Mouse (Mus musculus) hindbrain, embryonic 16.5 days (tissue): Measurements from ENCODE around the gene Gns. TPM values are rescaled to one million over a fixed set of nuclear protein-coding genes. Genes with fewer than 3 reads are reported as not detected.
A peak's percentile ranks its signal among the peaks of the same experiment; 100 is the strongest.

Experiments used
- ATAC-seq: fragments of 200-750 bp; cut with Nextera tagmentation; 2 replicates; pipeline ENCODE4 v1.8.0; 2017; ENCODE audit warnings: moderate TSS enrichment, moderate library complexity
- H3K27ac ChIP-seq: fragments of 300-500 bp; sonication (generic); 2 replicates; pipeline ENCODE4 v1.5.1; 2014; ENCODE audit warnings: low read depth, mild to moderate bottlenecking, control low read depth, low read length, moderate library complexity
- H3K27me3 ChIP-seq: fragments of 300-500 bp; sonication (generic); replicated peaks from 2 replicates; pipeline ENCODE4 v1.6.1; 2014; ENCODE audit warnings: low read length; ENCODE audit not compliant: control insufficient read depth, insufficient read depth
- H3K36me3 ChIP-seq: fragments of 300-500 bp; sonication (generic); 2 replicates; pipeline ENCODE4 v1.6.1; 2014; ENCODE audit warnings: mild to moderate bottlenecking, low read length, moderate library complexity, mixed read lengths; ENCODE audit not compliant: control insufficient read depth, insufficient read depth
- H3K4me1 ChIP-seq: fragments of 300-500 bp; sonication (generic); 2 replicates; pipeline ENCODE4 v1.6.1; 2014; ENCODE audit warnings: low read depth, low read length; ENCODE audit not compliant: control insufficient read depth, insufficient read depth
- H3K4me2 ChIP-seq: fragments of 300-500 bp; sonication (generic); 2 replicates; pipeline ENCODE4 v1.6.1; 2014; ENCODE audit warnings: mild to moderate bottlenecking, low read length, control low read depth, moderate library complexity
- H3K4me3 ChIP-seq: fragments of 300-500 bp; sonication (generic); 2 replicates; pipeline ENCODE4 v1.5.1; 2014; ENCODE audit warnings: mild to moderate bottlenecking, low read length, control low read depth, moderate library complexity
- H3K9ac ChIP-seq: fragments of 300-500 bp; sonication (generic); 2 replicates; pipeline ENCODE4 v1.6.1; 2014; ENCODE audit warnings: low read depth, mild to moderate bottlenecking, control low read depth, low read length, moderate library complexity
- H3K9me3 ChIP-seq: fragments of 300-500 bp; sonication (generic); 2 replicates; pipeline ENCODE4 v1.6.1; 2014; ENCODE audit warnings: mild to moderate bottlenecking, low read length, moderate library complexity; ENCODE audit not compliant: control insufficient read depth
- WGBS: fragments of 180-500 bp; shearing (Covaris S2); extraction: QIAGEN DNeasy Blood & Tissue Kit; methylation state at CpG from one replicate; pipeline ENCODE4 v1.1.7; 2014; 5-methylcytosine and 5-hydroxymethylcytosine counted together
- polyA plus RNA-seq: library from polyadenylated mRNA; unstranded; fragments of >200 nt; fragmentation: Nextera tagmentation; extraction: Ambion mirVana; gene quantifications from 2 replicates; pipeline ENCODE4 v1.2.1, GENCODE M21; 2015

Gene Gns
- polyA plus RNA-seq, 1 experiment from 2014 or later, result 39.7 TPM

DNA sequence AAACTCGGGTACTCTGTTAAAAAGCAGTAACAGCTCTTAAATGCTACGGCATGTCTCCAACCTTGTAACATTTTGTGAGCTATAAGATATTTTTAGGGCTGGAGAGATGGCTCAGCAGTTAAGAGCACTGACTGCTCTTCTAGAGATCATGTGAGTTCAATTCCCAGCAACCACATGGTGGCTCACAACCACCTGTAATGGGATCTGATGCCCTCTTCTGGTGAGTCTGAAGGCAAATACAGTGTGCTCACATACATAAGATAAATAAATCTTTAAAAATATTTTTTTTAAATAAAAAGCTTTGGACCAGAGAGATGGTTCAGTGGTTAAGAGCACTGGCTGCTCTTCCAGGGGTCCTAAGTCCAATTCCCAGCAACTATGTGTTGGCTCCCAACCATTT, 4.5 kb upstream of the Gns start:
- peaks cover 3% of the 10 kb centered on the region for H3K4me1 ChIP-seq

DNA sequence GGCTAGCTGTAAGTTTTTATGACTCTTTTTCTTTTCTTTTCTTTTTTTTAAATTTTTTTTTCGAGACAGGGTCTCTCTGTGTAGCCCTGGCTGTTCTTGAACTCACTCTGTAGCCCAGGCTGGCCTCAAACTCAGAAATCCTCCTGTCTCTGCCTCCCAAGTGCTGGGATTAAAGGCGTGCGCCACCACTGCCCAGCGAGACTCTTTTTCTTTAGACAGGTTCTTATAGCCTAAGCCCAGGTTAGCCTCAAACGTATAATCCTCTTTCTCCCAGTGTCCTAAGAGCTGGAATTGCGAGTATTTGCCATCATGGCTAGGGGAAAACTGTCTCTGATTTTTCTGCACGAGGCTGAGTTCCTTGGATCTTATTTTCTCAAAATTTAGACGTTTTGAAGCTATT, 1.7 kb upstream of the Gns start:
- no peak overlapping the region for H3K4me3 ChIP-seq
- H3K27me3 ChIP-seq, result no peaks in the 10 kb centered on the region
- H3K27ac ChIP-seq, result no peak overlapping the region
- H3K9ac ChIP-seq, result no peak overlapping the region
- H3K9me3 ChIP-seq, result no peaks in the 10 kb centered on the region
- 84% methylated on average over 8 of the region's 8 CpGs for WGBS
- peaks cover 17% of the 10 kb centered on the region for H3K4me1 ChIP-seq
- no peak overlapping the region for H3K4me2 ChIP-seq
- no peaks in the 10 kb centered on the region for H3K36me3 ChIP-seq
- no peak for ATAC-seq

More for the DNA sequence above, 4.5 kb upstream of the Gns start:
- Histone ChIP-seq H3K27me3 (no peaks in the 10 kb centered on the region), H3K4me3 (no peak overlapping the region), H3K27ac (no peak overlapping the region), H3K9ac (no peak overlapping the region), H3K9me3 (no peaks in the 10 kb centered on the region), H3K36me3 (no peaks in the 10 kb centered on the region), H3K4me2 (no peak overlapping the region)
- WGBS, result 90% methylated on average over 2 of the region's 2 CpGs
- ATAC-seq, result no peak

DNA sequence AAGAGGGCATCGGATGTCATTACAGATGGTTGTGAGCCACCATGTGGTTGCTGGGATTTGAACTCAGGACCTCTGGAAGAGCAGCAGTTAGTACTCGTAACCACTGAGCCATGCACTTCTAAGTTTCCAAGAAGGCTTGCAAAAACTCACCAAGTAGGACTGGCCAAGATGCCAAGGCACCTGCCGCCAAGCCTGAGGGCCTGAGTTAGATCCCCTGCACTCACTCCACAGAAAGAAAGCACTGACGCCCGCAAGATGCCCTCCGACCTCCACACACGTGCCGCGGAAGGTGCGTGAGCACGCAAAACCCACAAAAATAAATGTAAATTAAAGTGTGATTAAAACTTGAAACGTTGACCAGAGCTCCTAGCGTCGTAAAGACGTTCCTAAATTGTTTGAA, 584 bp upstream of the Gns start:
- Histone ChIP-seq H3K27ac (no peak overlapping the region; the same call in 1 of the 2 replicates), H3K9ac (peak overlapping the region; percentile 95), H3K27me3 (no peaks in the 10 kb centered on the region), H3K4me2 (peak overlapping the region; percentile 87), H3K9me3 (no peaks in the 10 kb centered on the region), H3K4me1 (peaks cover 17% of the 10 kb centered on the region), H3K36me3 (no peaks in the 10 kb centered on the region), H3K4me3 (peak overlapping the region; percentile 99)
- 23% methylated on average over 15 of the region's 15 CpGs for WGBS
- ATAC-seq, result peak; percentile 9; the same call in 1 of the 2 replicates

DNA sequence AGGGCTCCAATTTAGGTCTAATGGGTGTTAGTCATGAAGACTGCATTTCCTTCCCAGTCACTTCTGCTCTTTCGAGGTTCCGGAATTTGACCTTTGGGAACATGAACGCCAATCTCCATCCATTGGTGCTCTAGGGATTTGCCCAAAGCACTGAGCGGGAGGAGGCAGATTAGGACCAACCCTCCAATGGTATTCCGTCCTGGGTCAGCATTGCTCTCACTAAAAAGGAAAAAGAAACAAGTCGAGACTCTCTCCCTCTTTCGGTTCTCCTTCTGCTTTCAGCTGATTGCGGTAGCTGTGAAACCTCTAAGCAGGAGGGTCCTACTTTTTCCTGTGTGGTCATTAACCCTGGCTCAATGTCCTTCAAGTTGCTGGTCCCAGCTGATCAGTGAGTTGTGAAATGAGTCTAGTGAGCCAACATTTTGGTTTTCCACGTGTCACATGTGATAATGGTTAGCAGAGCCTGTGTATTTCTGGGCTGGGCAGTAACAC, 937 bp downstream of the Gns start:
- H3K9ac ChIP-seq, result peak overlapping the region; percentile 95
- no peak overlapping the region for H3K27ac ChIP-seq
- 13% methylated on average over 9 of the region's 9 CpGs for WGBS
- H3K4me1 ChIP-seq, result peaks cover 17% of the 10 kb centered on the region
- ATAC-seq, result no peak
- H3K27me3 ChIP-seq, result no peaks in the 10 kb centered on the region
- peaks cover 4% of the 10 kb centered on the region for H3K36me3 ChIP-seq
- peak overlapping the region; percentile 99 for H3K4me3 ChIP-seq
- H3K4me2 ChIP-seq, result peak overlapping the region; percentile 87
- no peaks in the 10 kb centered on the region for H3K9me3 ChIP-seq

DNA sequence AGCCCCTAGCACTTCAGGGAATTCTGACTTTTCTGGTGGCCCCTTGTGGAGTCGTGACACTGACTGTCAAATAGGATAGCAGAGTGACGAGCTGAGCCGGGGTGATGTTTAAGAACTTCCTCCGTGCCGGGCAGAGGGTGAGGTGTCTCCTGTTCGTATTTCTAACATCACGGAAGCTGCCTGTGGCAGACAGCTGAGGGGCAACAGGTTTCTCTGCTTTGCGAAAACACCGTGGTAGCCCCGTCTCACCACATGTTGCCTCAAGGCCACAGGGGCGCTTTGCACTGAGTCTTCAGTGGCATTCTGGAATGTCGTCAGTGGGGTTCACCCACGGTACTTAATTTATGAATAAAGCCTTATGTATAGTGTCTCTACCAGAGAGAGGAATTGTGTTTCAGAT, 2.4 kb downstream of the Gns start:
- ATAC-seq, result no peak
- no peak overlapping the region for H3K4me2 ChIP-seq
- H3K4me1 ChIP-seq, result peaks cover 17% of the 10 kb centered on the region
- H3K27ac ChIP-seq, result no peak overlapping the region
- no peak overlapping the region for H3K4me3 ChIP-seq
- peaks cover 9% of the 10 kb centered on the region for H3K36me3 ChIP-seq
- no peak overlapping the region for H3K9ac ChIP-seq
- WGBS, result 79% methylated on average over 13 of the region's 13 CpGs
- no peaks in the 10 kb centered on the region for H3K9me3 ChIP-seq
- H3K27me3 ChIP-seq, result no peaks in the 10 kb centered on the region

DNA sequence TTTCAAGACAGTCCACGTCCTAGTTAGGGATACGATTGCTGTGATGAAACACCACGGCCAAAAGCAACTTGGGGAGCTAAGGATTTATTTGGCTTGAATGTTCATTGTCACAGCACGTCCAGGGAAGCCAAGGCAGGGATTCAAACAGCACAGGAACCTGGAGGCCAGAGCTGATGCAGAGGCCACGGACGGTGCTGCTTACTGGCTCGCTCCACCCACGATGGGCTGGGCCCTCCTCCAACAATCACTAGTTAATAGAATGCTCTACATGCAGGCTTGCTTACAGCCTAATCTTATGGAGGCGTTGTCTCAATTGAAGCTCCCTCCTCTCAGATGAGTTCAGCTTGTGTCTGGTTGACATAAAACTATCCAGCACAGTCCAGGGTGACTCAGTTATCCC, 2.9 kb downstream of the Gns start:
- Histone ChIP-seq H3K9me3 (no peaks in the 10 kb centered on the region), H3K9ac (no peak overlapping the region), H3K4me3 (no peak overlapping the region), H3K27me3 (no peaks in the 10 kb centered on the region), H3K4me1 (peaks cover 17% of the 10 kb centered on the region), H3K4me2 (no peak overlapping the region), H3K27ac (no peak overlapping the region), H3K36me3 (peaks cover 9% of the 10 kb centered on the region)
- WGBS, result 92% methylated on average over 9 of the region's 9 CpGs
- ATAC-seq, result no peak

DNA sequence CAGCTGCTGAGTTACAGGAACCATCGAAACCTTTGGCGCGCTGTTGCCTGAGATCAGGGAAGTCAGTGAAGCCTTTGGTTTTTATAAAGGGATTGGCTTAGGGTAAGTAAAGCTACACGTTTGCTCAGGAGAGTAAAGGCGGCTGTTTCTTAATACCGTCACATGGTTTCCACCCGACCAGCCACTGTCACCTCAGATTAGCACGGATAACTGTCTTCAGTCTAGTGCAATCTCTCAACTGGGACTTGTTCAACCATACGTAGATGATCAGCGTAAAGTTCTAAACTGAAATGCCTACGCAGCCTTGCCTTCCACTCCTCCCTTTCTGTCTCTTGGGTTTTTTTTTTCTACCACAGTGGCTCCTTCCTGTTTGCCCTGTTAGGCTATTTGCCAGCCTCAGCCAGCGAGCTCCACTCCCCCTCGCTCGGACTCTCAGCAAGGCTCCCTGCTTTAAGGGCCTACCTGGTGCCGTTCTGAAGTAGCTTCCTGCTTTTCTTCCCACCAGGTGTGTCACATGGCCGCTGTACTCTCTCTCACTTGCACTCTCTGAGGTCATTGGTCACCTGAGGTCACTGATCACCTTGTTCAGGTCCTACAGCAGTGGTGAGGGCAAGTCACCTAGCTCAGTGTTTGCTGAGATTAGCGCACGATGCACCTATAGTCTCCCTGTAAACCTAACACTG, 4.0 kb downstream of the Gns start:
- H3K4me1 ChIP-seq, result peaks cover 17% of the 10 kb centered on the region
- WGBS, result 81% methylated on average over 18 of the region's 18 CpGs
- no peaks in the 10 kb centered on the region for H3K9me3 ChIP-seq
- no peak for ATAC-seq
- no peak overlapping the region for H3K9ac ChIP-seq
- peaks cover 9% of the 10 kb centered on the region for H3K36me3 ChIP-seq
- H3K27ac ChIP-seq, result no peak overlapping the region
- no peak overlapping the region for H3K4me3 ChIP-seq
- H3K27me3 ChIP-seq, result no peaks in the 10 kb centered on the region
- no peak overlapping the region for H3K4me2 ChIP-seq

DNA sequence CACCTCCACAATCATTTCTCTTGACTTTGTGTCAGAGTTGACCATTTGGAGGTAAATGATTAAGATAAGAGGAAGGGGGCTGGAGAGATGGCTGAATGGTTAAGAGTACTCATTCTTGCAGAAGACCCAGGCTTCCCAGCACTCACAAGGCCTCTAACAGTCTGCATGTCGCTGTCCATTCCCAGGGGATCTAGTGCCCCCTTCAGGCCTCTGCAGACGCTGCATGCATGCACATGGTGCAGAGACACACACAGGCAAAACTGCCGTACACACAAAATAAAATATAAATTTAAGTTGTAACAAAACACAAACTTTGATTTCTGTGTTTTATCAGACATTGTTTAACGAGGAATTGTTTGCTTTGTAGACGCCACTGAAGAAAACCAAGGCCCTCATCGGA, 5.9 kb downstream of the Gns start:
- Histone ChIP-seq H3K9ac (no peak overlapping the region), H3K27me3 (no peaks in the 10 kb centered on the region), H3K4me1 (peaks cover 13% of the 10 kb centered on the region), H3K27ac (no peak overlapping the region), H3K4me2 (no peak overlapping the region), H3K4me3 (no peak overlapping the region), H3K9me3 (no peaks in the 10 kb centered on the region), H3K36me3 (peaks cover 12% of the 10 kb centered on the region)
- no peak for ATAC-seq
- WGBS, result 93% methylated on average over 6 of the region's 6 CpGs

DNA sequence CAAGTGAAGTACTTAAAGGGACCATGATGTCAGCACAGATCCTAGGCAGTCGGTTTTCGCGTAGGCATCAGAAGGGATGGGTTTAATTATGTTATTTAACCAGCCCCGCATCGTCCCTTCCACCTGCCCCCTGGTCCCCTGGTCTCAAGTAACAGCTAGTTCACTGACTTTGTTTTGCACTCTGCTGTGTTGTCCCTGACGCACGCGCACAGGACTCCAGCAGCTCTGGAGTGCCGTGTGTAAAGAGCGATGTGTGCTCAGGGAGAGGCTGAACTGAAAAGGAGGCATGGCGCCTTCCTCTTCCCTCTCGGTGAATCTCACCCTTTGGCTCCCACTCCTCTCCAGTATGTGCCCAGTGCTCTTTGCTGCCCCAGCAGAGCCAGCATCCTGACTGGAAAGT, 9.1 kb downstream of the Gns start:
- no peaks in the 10 kb centered on the region for H3K27me3 ChIP-seq
- H3K9me3 ChIP-seq, result no peaks in the 10 kb centered on the region
- H3K4me1 ChIP-seq, result no peaks in the 10 kb centered on the region
- peaks cover 35% of the 10 kb centered on the region for H3K36me3 ChIP-seq
- no peak overlapping the region for H3K4me2 ChIP-seq
- H3K4me3 ChIP-seq, result no peak overlapping the region
- ATAC-seq, result no peak
- H3K27ac ChIP-seq, result no peak overlapping the region
- no peak overlapping the region for H3K9ac ChIP-seq
- WGBS, result 82% methylated on average over 12 of the region's 12 CpGs
